Mouse (Mus musculus) thymus, postnatal 25 days (tissue): Measurements from ENCODE around the gene Cacna1c.

Experiments
- DNase-seq: peaks from one replicate; pipeline ENCODE4 v3.0.0; 2022

Cacna1c gene

GRCm38 (mm10) chr6:119088381-119088780 is 107.8 kb downstream of the Cacna1c start:
- no peak for DNase-seq

- DNase-seq = no peak
Observed at GRCm38 (mm10) chr6:119087919-119088318, 108.3 kb downstream of the Cacna1c start.

GRCm38 (mm10) chr6:119085789-119086188 is 110.4 kb downstream of the Cacna1c start:
- no peak for DNase-seq

- no peak for DNase-seq
Observed at GRCm38 (mm10) chr6:119084532-119084931, 111.7 kb downstream of the Cacna1c start.

- DNase-seq = no peak
Observed at GRCm38 (mm10) chr6:119083559-119083958, 112.7 kb downstream of the Cacna1c start.

GRCm38 (mm10) chr6:119082662-119083061 is 113.6 kb downstream of the Cacna1c start:
- DNase-seq = no peak

- DNase-seq = no peak
Observed at GRCm38 (mm10) chr6:119081650-119082049, 114.6 kb downstream of the Cacna1c start.

GRCm38 (mm10) chr6:119079626-119080025 is 116.6 kb downstream of the Cacna1c start:
- DNase-seq = no peak

GRCm38 (mm10) chr6:119078912-119079311 is 117.3 kb downstream of the Cacna1c start:
- no peak for DNase-seq

GRCm38 (mm10) chr6:119077231-119077630 is 119.0 kb downstream of the Cacna1c start:
- no peak for DNase-seq

GRCm38 (mm10) chr6:119073419-119074071 is 122.7 kb downstream of the Cacna1c start:
- no peak for DNase-seq

- no peak for DNase-seq
Observed at GRCm38 (mm10) chr6:119072772-119073171, 123.4 kb downstream of the Cacna1c start.

GRCm38 (mm10) chr6:119070771-119071170 is 125.4 kb downstream of the Cacna1c start:
- no peak for DNase-seq

GRCm38 (mm10) chr6:119070351-119070750 is 125.9 kb downstream of the Cacna1c start:
- DNase-seq = no peak

GRCm38 (mm10) chr6:119069145-119069544 is 127.1 kb downstream of the Cacna1c start:
- DNase-seq = no peak

- DNase-seq = no peak
Observed at GRCm38 (mm10) chr6:119068650-119069049, 127.6 kb downstream of the Cacna1c start.

GRCm38 (mm10) chr6:119064961-119065360 is 131.3 kb downstream of the Cacna1c start:
- no peak for DNase-seq

- no peak for DNase-seq
Observed at GRCm38 (mm10) chr6:119064430-119064829, 131.8 kb downstream of the Cacna1c start.

GRCm38 (mm10) chr6:119062695-119063094 is 133.5 kb downstream of the Cacna1c start:
- no peak for DNase-seq

- DNase-seq = no peak
Observed at GRCm38 (mm10) chr6:119058896-119059295, 137.3 kb downstream of the Cacna1c start.

- no peak for DNase-seq
Observed at GRCm38 (mm10) chr6:119058461-119058860, 137.8 kb downstream of the Cacna1c start.

- no peak for DNase-seq
Observed at GRCm38 (mm10) chr6:119057076-119057479, 139.1 kb downstream of the Cacna1c start.

- no peak for DNase-seq
Observed at GRCm38 (mm10) chr6:119052801-119053200, 143.4 kb downstream of the Cacna1c start.

GRCm38 (mm10) chr6:119052366-119052765 is 143.9 kb downstream of the Cacna1c start:
- no peak for DNase-seq

GRCm38 (mm10) chr6:119051721-119052120 is 144.5 kb downstream of the Cacna1c start:
- DNase-seq = no peak
